Mouse (Mus musculus) heart, embryonic 13.5 days (tissue): ENCODE results near the gene Spdye4a. TPM values are rescaled to one million over a fixed set of nuclear protein-coding genes. Genes with fewer than 3 reads are reported as not detected.

ENCODE experiments used
- ATAC-seq: fragments of 200-750 bp; cut with Nextera tagmentation; 2 replicates; pipeline ENCODE4 v1.8.0; 2017; ENCODE audit warnings: moderate TSS enrichment; ENCODE audit not compliant: insufficient number of reproducible peaks, low FRiP score, low TSS enrichment; ENCODE audit errors: extremely low read depth
- H3K27ac ChIP-seq: fragments of 300-500 bp; sonication (generic); replicated peaks from 2 replicates; pipeline ENCODE4 v1.5.1; 2015; ENCODE audit warnings: moderate library complexity, mild to moderate bottlenecking, inconsistent platforms
- H3K27me3 ChIP-seq: fragments of 300-500 bp; sonication (generic); replicated peaks from 2 replicates; pipeline ENCODE4 v1.6.1; 2015; ENCODE audit warnings: mild to moderate bottlenecking, inconsistent platforms
- H3K36me3 ChIP-seq: fragments of 300-500 bp; sonication (generic); 2 replicates; pipeline ENCODE4 v1.6.1; 2015; ENCODE audit warnings: mild to moderate bottlenecking, inconsistent platforms
- H3K4me1 ChIP-seq: fragments of 300-500 bp; sonication (generic); 2 replicates; pipeline ENCODE4 v1.6.1; 2015; ENCODE audit warnings: inconsistent platforms
- H3K4me2 ChIP-seq: fragments of 300-500 bp; sonication (generic); 2 replicates; pipeline ENCODE4 v1.6.1; 2015; ENCODE audit warnings: inconsistent platforms, mild to moderate bottlenecking, moderate library complexity
- H3K4me3 ChIP-seq: fragments of 300-500 bp; sonication (generic); 2 replicates; pipeline ENCODE4 v1.5.1; 2015; ENCODE audit warnings: moderate library complexity, mild to moderate bottlenecking, inconsistent platforms
- H3K9ac ChIP-seq: fragments of 300-500 bp; sonication (generic); 2 replicates; pipeline ENCODE4 v1.6.1; 2015; ENCODE audit warnings: inconsistent platforms, mild to moderate bottlenecking, moderate library complexity
- H3K9me3 ChIP-seq: fragments of 300-500 bp; sonication (generic); 2 replicates; pipeline ENCODE4 v1.6.1; 2016; ENCODE audit warnings: inconsistent platforms
- whole genome bisulfite sequencing: fragments of 180-500 bp; shearing (Covaris S2); methylation state at CpG from one replicate; pipeline ENCODE4 v1.1.7; 2015; ENCODE audit warnings: mixed read lengths; 5-methylcytosine and 5-hydroxymethylcytosine counted together
- polyA plus RNA-seq: library from polyadenylated mRNA; unstranded; fragments of >200 nt; fragmentation: Nextera tagmentation; extraction: Ambion mirVana; gene quantifications from 2 replicates; pipeline ENCODE4 v1.2.1, GENCODE M21; 2015

Spdye4a gene
- polyA plus RNA-seq, 1 experiment from 2014 or later, result not detected

DNA sequence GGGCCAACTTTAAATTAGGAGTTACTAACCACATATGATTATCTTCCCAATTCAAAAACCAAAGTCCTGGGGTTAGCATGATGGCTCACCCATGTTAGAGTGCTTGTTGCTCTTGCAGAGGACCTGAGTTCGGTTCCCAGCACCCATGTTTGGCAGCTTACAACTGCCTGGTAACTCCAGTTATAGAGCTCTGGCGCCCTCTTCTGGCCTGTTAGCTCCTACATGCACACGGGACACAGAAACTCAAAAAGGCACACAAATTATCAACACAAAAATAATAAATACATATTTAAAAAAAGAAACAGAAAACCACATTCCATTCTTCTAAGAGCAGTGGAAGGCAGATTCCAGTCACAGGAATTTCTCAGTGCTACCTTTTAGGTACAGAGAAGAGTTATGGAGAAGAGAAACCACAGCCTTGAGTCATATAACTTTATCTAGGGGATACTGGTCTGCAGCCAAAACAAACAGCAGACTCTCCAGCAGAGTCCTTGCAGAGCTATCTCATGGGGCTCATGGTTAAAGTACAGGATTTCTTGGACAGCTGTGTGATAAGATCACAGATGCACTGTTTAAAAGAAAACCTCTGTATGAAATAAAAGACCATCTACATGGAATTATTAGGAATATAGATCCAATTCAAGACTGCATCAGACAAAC, 49.0 kb downstream of the Spdye4a start:
- peaks cover 22% of the 10 kb centered on the region for H3K9me3 ChIP-seq
- H3K4me3 ChIP-seq, result no peak overlapping the region
- peaks cover 59% of the 10 kb centered on the region for H3K36me3 ChIP-seq
- H3K9ac ChIP-seq, result no peak overlapping the region
- no peaks in the 10 kb centered on the region for H3K27me3 ChIP-seq
- H3K4me2 ChIP-seq, result no peak overlapping the region
- 81% methylated on average over 3 of the region's 3 CpGs for WGBS
- no peak for ATAC-seq
- H3K27ac ChIP-seq, result no peak overlapping the region
- peaks cover 18% of the 10 kb centered on the region for H3K4me1 ChIP-seq

DNA sequence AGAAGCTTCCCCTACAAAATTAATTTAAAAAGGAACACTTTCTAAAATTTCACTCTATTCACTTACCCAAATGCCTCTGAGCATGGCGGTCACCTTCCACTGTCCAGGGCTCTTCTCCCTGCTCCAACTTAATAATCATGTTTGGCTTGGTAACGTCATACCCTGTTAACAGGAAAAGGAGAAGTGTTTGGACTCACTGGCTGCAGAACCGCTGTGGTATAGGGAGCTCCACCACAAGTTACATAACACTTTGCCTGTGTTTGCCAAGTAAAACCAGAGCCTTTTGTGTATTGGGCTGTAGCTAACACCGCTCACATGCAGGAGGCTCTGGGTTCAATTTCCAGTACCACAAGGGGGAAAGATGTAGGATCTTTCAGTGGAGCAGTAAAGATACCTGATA, 50.7 kb downstream of the Spdye4a start:
- no peak for ATAC-seq
- WGBS, result 92% methylated on average over 4 of the region's 4 CpGs

More for the DNA sequence above, 50.7 kb downstream of the Spdye4a start:
- no peaks in the 10 kb centered on the region for H3K27me3 ChIP-seq
- no peak overlapping the region for H3K4me3 ChIP-seq
- no peak overlapping the region for H3K27ac ChIP-seq
- H3K4me1 ChIP-seq, result peaks cover 18% of the 10 kb centered on the region
- H3K4me2 ChIP-seq, result no peak overlapping the region
- H3K9me3 ChIP-seq, result peaks cover 23% of the 10 kb centered on the region
- no peak overlapping the region for H3K9ac ChIP-seq
- H3K36me3 ChIP-seq, result peaks cover 76% of the 10 kb centered on the region

Other genes starting within 250 kb of the Spdye4a start
- gene Rnf216, start 113.9 kb downstream of the Spdye4a start, polyA plus RNA-seq, result 24.6 and 25.1 TPM in 2 replicates
- gene Olfr718-ps1, start 79.3 kb downstream of the Spdye4a start, polyA plus RNA-seq, result not detected in 2 replicates
- 7.2 and 7.8 TPM in 2 replicates for gene Rbak, start 46.1 kb downstream of the Spdye4a start, polyA plus RNA-seq
- not detected in 2 replicates for gene Spdye4b, start 45.9 kb downstream of the Spdye4a start, polyA plus RNA-seq
- 7.0 and 7.9 TPM in 2 replicates for gene Zfp12, start 8.3 kb upstream of the Spdye4a start, polyA plus RNA-seq
- 1.5 and 1.8 TPM in 2 replicates for gene Zfp316, start 43.1 kb upstream of the Spdye4a start, polyA plus RNA-seq
- gene Zfp853, start 66.7 kb upstream of the Spdye4a start, polyA plus RNA-seq, result 0.05 TPM in 1 of 2 replicates, not detected in the other
- 22.6 and 22.7 TPM in 2 replicates for gene E130309D02Rik, start 88.5 kb upstream of the Spdye4a start, polyA plus RNA-seq
- 50.5 and 57.1 TPM in 2 replicates for gene Zdhhc4, start 102.4 kb upstream of the Spdye4a start, polyA plus RNA-seq
- 0.14 TPM in 1 of 2 replicates, not detected in the other for gene Grid2ip, start 130.4 kb upstream of the Spdye4a start, polyA plus RNA-seq
- gene Kdelr2, start 176.9 kb upstream of the Spdye4a start, polyA plus RNA-seq, result 250 and 258 TPM in 2 replicates
- gene Daglb, start 237.7 kb upstream of the Spdye4a start, polyA plus RNA-seq, result 9.0 and 9.1 TPM in 2 replicates